ENCODE assay signal across 22 mouse cellular contexts in genomic region chr4:130787530-130787929, GRCm38 (mm10). TPM values are rescaled to one million over a fixed set of nuclear protein-coding genes. Genes with fewer than 3 reads are reported as not detected.
DNase-seq lines count a peak whose midpoint lies in the region; ATAC-seq and TF ChIP-seq lines count a peak whose summit lies in the region.
"Had no signal": no experiment of that assay in that cellular context is flagged by ENCODE, and none has a peak within 500 bp of the region (broad histone marks: within the 10 kb centered on the region; RNA-seq: fewer than 3 reads in every experiment).

No protein-coding gene starts in this region.

- no peak for TF ChIP-seq POLR2A in spleen, adult 2 months (IDR thresholded peaks at IDR 0.05; ENCODE audit: low read depth, low read length)

- 0 out of 2 replicates have a peak, but pooled peaks have one; percentile 10 for ATAC-seq in liver, embryonic 16.5 days (ENCODE audit: low read depth)
- no peak for ATAC-seq in liver, embryonic 11.5 days (replicated peaks; ENCODE audit: low FRiP score)
- peak; percentile 65 for ATAC-seq in megakaryocyte, adult 5-6 weeks (ENCODE audit: poor library complexity, severe bottlenecking)
- no peak for ATAC-seq in intestine, postnatal 0 days
- ATAC-seq: forebrain, embryonic 14.5 days had no signal

- H3K9ac ChIP-seq in liver, embryonic 16.5 days (ENCODE audit: low read depth, low read length) = no peak overlapping the region
- no peak overlapping the region for H3K9ac ChIP-seq in liver, embryonic 11.5 days (ENCODE audit: low read depth, low read length)
- no peak overlapping the region for H3K9ac ChIP-seq in intestine, postnatal 0 days (ENCODE audit: low read depth, low read length)
- H3K9ac ChIP-seq: embryonic facial prominence, embryonic 15.5 days; heart, embryonic 15.5 days; hindbrain, embryonic 13.5 days had no signal

- 54% methylated on average over 5 of the region's 5 CpGs for WGBS in liver, embryonic 16.5 days (ENCODE audit: insufficient replicate concordance)
- WGBS in liver, embryonic 11.5 days = 66% methylated on average over 5 of the region's 5 CpGs
- WGBS in spleen, adult 2 months = 80% methylated on average over 5 of the region's 5 CpGs
- WGBS in intestine, postnatal 0 days = 76% methylated on average over 5 of the region's 5 CpGs

- H3K9me3 ChIP-seq in liver, embryonic 16.5 days (replicated peaks; ENCODE audit: control insufficient read depth, low read length) = no peaks in the 10 kb centered on the region
- H3K9me3 ChIP-seq in liver, embryonic 11.5 days (ENCODE audit: control insufficient read depth, low read length) = no peaks in the 10 kb centered on the region
- no peaks in the 10 kb centered on the region for H3K9me3 ChIP-seq in intestine, postnatal 0 days (ENCODE audit: control insufficient read depth)
- H3K9me3 ChIP-seq: embryonic facial prominence, embryonic 15.5 days; forebrain, embryonic 10.5 days; heart, embryonic 10.5 days; heart, embryonic 15.5 days; hindbrain, embryonic 13.5 days had no signal

- H3K27ac ChIP-seq in liver, embryonic 16.5 days (ENCODE audit: low read length) = no peak overlapping the region
- no peak overlapping the region for H3K27ac ChIP-seq in liver, embryonic 11.5 days (ENCODE audit: low read depth, low read length)
- peak overlapping the region; percentile 48; the same call in 1 of the 2 replicates for H3K27ac ChIP-seq in spleen, adult 2 months (ENCODE audit: insufficient read depth, low read length)
- H3K27ac ChIP-seq in intestine, postnatal 0 days (ENCODE audit: low read depth, low read length) = no peak overlapping the region
- H3K27ac ChIP-seq: embryonic facial prominence, embryonic 15.5 days; forebrain, embryonic 10.5 days; gastrocnemius, adult 2 months; heart, embryonic 10.5 days; heart, embryonic 15.5 days; hindbrain, embryonic 13.5 days had no signal

- H3K36me3 ChIP-seq in liver, embryonic 16.5 days (ENCODE audit: control insufficient read depth, insufficient read depth) = no peaks in the 10 kb centered on the region
- H3K36me3 ChIP-seq in liver, embryonic 11.5 days (ENCODE audit: control insufficient read depth, insufficient read depth, low read length) = no peaks in the 10 kb centered on the region
- no peaks in the 10 kb centered on the region for H3K36me3 ChIP-seq in spleen, adult 2 months (ENCODE audit: control insufficient read depth, insufficient read depth, low read length)
- no peaks in the 10 kb centered on the region for H3K36me3 ChIP-seq in intestine, postnatal 0 days (ENCODE audit: control insufficient read depth, insufficient read depth)
- H3K36me3 ChIP-seq: embryonic facial prominence, embryonic 15.5 days; heart, embryonic 10.5 days; heart, embryonic 15.5 days; hindbrain, embryonic 13.5 days had no signal

- H3K27me3 ChIP-seq in liver, embryonic 16.5 days (ENCODE audit: control insufficient read depth, insufficient read depth, low read depth, low read length) = peaks cover 20% of the 10 kb centered on the region
- peaks cover 15% of the 10 kb centered on the region for H3K27me3 ChIP-seq in liver, embryonic 11.5 days (replicated peaks; ENCODE audit: control insufficient read depth, insufficient read depth, low read length)
- H3K27me3 ChIP-seq in spleen, adult 2 months (ENCODE audit: control insufficient read depth, insufficient read depth, low read length) = peaks cover 7% of the 10 kb centered on the region
- peaks cover 5% of the 10 kb centered on the region; the same call in 1 of the 2 replicates for H3K27me3 ChIP-seq in intestine, postnatal 0 days (replicated peaks; ENCODE audit: control insufficient read depth, insufficient read depth, low read length)
- H3K27me3 ChIP-seq: embryonic facial prominence, embryonic 15.5 days had no signal

- H3K4me2 ChIP-seq in liver, embryonic 16.5 days (ENCODE audit: low read depth, low read length) = no peak overlapping the region
- no peak overlapping the region for H3K4me2 ChIP-seq in liver, embryonic 11.5 days
- no peak overlapping the region for H3K4me2 ChIP-seq in intestine, postnatal 0 days (replicated peaks; ENCODE audit: low read depth)
- H3K4me2 ChIP-seq: embryonic facial prominence, embryonic 15.5 days; heart, embryonic 15.5 days; hindbrain, embryonic 13.5 days had no signal

- H3K4me3 ChIP-seq in liver, embryonic 16.5 days (ENCODE audit: low read depth, low read length) = no peak overlapping the region
- no peak overlapping the region for H3K4me3 ChIP-seq in liver, embryonic 11.5 days (ENCODE audit: low read depth, low read length)
- no peak overlapping the region for H3K4me3 ChIP-seq in spleen, adult 2 months (ENCODE audit: extremely low read depth, insufficient read depth, insufficient read length)
- H3K4me3 ChIP-seq in intestine, postnatal 0 days (ENCODE audit: low read depth, low read length) = no peak overlapping the region
- H3K4me3 ChIP-seq: embryonic facial prominence, embryonic 15.5 days; erythroblast, embryonic 14.5 days; forebrain, embryonic 10.5 days; gastrocnemius, adult 2 months; heart, embryonic 10.5 days; heart, embryonic 15.5 days; hindbrain, embryonic 13.5 days had no signal

- no peak for TF ChIP-seq CTCF in spleen, adult 2 months (IDR thresholded peaks at IDR 0.05; ENCODE audit: extremely low read depth, insufficient read depth, insufficient read length, insufficient replicate concordance)
- TF ChIP-seq CTCF in intestine, postnatal 0 days (IDR thresholded peaks at IDR 0.05; ENCODE audit: low read depth) = no peak

- DNase-seq in liver, embryonic 11.5 days (ENCODE audit: low spot score) = no peak
- no peak for DNase-seq in spleen, adult 2 months (ENCODE audit: low read depth in 1 of 2, low spot score in 2 of 2)
- DNase-seq in spleen, postnatal 14 days (ENCODE audit: low spot score in 2 of 2) = no peak
- DNase-seq: adrenal gland, adult 8-10 months; adrenal gland, postnatal 36 days; cerebellum, adult 11 months; cerebellum, adult 8-10 months; cerebellum, postnatal 14 days; embryo, embryonic 11 days; gastrocnemius, adult 2 months; gastrocnemius, postnatal 25 days; heart, postnatal 14 days had no signal

- H3K4me1 ChIP-seq in liver, embryonic 16.5 days (ENCODE audit: control insufficient read depth, low read depth, low read length) = peaks cover 2% of the 10 kb centered on the region; the same call in 1 of the 2 replicates
- 0 out of 2 replicates have a peak, but pooled peaks cover 2% of the 10 kb centered on the region for H3K4me1 ChIP-seq in liver, embryonic 11.5 days (replicated peaks; ENCODE audit: control insufficient read depth, insufficient read depth, low read length)
- peaks cover 4% of the 10 kb centered on the region for H3K4me1 ChIP-seq in spleen, adult 2 months (ENCODE audit: control insufficient read depth, insufficient read depth, insufficient read length)
- H3K4me1 ChIP-seq in intestine, postnatal 0 days (replicated peaks; ENCODE audit: control insufficient read depth, insufficient read depth, low read length) = no peaks in the 10 kb centered on the region

RNA-seq across cellular contexts. Expression of gene Sdc3, which starts 4.8 kb away (rescaled TPM):
- 9.5 and 12.3 TPM in 2 replicates for polyA plus RNA-seq in liver, embryonic 16.5 days (2015; fragmentation: Nextera tagmentation; extraction: Ambion mirVana)
- polyA plus RNA-seq in liver, embryonic 11.5 days (2014; fragmentation: Nextera tagmentation; extraction: Ambion mirVana) = 11.4 and 12.1 TPM in 2 replicates
- 110 and 140 TPM in 2 replicates for polyA plus RNA-seq in spleen, adult 2 months (2012; rRNA removed)
- 22.6 and 31.3 TPM in 2 replicates for total RNA-seq in megakaryocyte, adult 5-6 weeks (2015)
- total RNA-seq in megakaryocyte, adult 5-6 weeks (2017) = 13.6 and 20.2 TPM in 2 replicates
- polyA plus RNA-seq in intestine, postnatal 0 days (2015; fragmentation: Nextera tagmentation; extraction: Ambion mirVana) = 9.7 and 10.8 TPM in 2 replicates

Comparison
In these comparisons a context has a peak if more than half of its experiments do, and no peak if none do; other contexts are left out.
1. ATAC-seq: peak in liver, embryonic 16.5 days (single experiment) and megakaryocyte, adult 5-6 weeks (single experiment); none in liver, embryonic 11.5 days (single experiment) and intestine, postnatal 0 days (single experiment).